Mouse (Mus musculus): ENCODE data around the gene Fam196b.
A peak's percentile ranks its signal among the peaks of the same experiment; 100 is the strongest.

Fam196b gene

DNA sequence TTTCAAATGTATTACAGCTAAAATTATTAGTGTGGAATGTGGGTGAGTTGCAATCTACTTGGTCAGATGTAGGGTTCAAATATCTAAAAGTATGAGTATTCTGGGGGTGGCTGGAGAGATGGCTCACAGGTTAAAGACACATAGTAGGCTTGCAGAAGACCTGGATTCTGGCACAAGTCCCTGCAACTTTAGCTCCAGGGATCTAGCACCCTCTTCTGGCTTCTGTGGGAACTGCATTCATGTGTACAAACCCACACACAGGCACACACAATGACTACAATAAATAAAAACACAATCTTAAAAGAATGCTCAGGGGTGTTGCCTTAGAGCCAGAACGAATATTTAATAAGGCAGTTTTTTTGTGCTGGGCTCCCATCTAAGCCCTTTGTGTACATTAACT is 23.3 kb downstream of the Fam196b start:
- DNase-seq, result no peak

DNA sequence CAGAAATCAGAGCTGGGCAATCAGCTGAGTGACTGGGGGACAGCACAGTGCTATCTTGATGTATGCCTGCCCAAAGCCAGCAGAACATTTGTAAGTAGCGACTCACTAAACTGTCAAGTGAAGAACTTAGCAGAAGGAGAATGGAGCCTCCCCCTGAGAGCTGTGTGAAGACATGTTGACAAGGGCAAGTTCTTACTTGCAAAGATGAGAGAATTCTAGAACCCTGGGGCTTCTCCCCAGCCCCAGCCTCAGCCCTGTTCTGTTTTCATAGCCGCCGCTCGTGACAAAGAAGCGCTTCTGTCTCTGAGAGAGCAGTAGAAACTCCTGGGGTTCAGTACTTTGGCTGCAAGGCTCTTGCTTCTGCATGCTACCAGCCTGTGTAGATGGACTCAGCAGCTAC is 25.1 kb downstream of the Fam196b start:
- no peak for DNase-seq

DNA sequence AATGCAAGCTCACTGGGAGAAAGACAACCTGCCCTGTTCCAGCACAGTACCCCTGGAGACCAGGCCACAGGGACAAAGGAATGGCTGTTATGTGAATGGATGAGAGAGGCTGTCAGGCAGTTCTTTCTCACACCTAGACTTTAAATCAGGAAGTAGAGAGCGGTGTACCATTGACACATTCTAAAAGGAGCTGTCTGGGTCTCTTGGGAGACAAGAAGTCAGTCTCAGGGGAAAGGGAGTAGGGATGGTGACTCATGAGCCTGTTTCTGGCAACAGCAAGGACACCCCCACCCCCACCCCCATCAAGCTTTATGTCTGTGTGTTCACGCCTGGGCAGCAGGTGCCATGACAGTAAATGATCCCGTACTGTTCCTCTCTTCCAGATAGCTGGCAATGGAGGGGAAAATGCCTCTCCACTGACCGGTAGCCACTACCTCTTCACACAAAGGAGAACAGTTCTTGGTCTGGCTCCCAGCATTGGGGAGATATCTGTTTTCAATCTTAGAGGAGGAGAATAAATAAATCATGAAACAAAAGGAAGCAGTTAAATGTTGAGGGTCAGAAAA is 29.2 kb downstream of the Fam196b start:
- DNase-seq, result no peak

DNA sequence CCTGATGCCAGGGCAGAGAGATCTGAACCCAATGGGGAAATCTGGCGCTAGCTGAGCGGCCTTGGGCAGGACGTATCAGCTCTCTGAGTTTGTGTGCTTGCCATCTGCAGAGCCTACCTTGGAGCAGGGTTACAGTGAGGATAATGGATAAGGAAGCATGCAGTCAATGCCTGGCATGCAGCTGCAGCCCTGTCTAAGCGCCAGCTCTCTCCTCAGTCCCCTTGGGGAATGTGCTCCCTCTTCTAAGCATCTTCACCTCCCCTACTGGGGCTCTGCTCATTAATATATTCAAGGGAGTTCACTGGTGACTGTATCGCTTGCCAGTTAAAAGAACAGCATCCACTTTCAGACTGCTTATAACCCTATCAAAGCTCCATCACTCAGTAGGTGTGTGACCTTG is 29.7 kb downstream of the Fam196b start:
- DNase-seq, result no peak

DNA sequence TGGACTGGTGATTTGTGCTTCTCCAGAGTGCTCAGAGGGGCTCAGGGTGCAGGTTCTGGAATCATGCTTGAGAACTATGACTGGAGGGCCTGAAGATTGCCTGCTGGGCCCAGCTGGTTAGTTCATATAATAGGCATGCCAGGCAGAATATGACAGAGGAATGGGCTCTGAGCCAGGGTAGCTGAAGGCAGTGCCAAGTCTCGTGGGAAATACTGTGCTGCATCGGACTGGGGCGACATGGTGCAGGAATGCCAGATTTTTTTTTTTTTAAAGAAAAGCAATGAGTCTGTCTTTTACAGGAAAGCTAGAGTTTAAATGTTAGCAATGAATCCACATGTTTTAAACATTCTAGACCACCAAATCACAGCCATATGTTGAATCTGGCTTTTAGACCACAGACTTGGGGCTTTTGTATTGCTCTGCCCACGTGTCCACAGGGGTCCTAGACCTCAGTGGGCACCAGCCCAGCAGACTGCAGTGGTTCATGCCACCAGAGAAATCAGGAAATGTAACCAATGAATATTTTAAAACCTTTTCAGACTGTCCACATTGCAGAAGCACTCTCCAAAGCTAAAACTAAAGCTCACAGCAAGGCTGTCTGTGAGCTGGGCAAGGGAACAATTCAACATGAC is 33.8 kb downstream of the Fam196b start:
- DNase-seq, result peak; percentile 17

DNA sequence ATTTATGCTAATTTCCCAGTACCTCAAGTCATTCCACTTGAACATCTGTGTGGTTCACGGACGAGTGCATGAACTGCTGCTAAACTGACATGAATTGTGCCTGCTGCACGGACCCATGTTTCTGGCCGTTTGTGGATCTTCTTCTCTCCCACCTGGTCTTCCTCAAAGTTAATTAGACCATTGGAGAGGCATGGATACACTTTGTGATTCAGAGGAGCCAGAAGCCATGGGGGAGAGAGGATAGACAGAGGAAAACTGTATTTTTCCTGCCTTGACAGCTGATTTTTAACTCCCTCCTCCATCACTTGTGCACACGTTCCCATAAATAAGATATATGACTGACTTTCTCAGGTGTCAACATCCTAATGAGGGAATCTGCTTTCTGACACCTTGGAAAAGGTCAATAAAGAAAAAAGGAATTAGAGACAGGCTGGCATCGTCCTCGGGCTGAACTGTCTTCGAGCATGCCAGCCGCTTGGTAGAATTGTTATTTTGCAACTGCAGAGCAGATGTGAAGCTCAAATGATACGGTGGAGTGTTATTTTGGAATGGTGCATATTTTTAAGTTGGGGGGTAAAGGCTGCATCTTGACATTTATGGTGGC is 34.9 kb downstream of the Fam196b start:
- DNase-seq, result no peak

DNA sequence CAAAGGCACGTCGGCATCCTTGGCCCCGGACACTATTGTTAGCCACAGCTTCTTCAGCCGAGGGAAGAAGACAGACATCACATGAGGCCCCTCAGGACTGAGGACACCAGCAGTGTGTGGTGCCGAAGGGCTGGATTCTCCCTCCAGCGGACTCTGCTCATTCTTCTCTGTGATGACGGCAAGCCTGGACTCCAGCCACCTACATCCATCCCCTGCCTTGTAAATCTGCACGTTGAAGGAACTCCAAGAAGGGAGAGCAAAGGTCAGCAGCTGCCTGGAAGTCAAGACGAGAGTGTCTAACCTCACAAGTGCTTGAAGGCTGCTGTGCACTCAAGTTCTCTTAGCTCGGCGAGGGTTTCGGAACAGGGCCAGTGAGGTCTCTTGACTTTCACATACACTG is 40.8 kb downstream of the Fam196b start:
- DNase-seq, result no peak

DNA sequence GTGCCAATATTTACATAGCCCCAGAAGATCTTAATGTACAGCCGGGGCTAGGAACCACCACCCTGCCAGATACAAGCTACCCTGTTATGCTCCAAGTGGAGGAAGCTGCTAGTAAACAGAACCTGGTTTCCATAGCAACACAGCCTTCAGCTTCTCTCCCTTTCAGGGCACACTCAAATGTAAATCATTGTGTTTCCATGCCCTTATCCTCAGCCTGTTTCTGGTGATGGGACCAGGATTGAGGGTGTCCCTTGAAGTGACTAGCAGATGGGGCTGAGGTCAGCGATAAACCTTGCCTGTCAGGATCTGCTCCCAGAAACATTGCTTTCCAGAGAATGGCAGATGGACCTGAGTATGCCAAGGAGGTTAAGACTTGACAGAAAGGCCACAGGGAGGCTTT is 41.5 kb downstream of the Fam196b start:
- DNase-seq, result no peak

DNA sequence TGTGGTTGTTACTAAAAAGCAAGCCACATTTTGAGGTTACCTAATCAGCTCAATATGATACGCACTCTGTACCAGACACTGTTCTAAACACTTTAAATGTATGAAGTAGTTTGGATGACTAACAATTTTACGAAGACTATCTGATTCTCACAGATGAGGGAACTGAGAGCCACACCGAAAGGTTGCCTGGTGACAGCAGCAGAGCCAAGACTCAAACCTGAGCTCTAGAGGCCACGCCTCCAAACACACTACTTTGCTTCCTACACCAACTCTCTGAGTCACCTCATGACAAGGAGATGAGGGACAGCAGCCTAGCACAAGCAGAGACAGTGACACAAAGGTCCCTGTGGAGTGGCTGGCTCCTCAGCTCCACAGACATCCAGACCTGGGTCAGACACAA is 57.6 kb downstream of the Fam196b start:
- no peak for DNase-seq

DNA sequence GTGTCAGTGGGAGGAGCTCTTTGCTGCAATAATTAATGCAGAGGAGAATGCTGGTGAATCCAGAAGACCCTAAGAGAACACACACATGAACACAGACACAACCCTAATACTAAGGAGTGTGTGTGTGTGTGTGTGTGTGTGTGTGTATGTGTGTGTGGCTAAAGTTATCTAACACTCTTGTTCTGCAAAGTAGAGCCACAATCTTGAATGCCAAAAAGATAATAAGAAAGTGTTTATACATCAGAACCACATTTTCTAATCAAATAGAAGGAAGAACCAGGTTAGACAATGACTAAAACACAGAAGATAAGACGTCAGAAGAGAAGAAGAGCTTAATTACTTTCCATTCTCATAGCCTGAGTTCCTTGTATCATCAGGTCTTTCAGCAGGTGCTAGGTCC is 60.9 kb downstream of the Fam196b start:
- no peak for DNase-seq

DNA sequence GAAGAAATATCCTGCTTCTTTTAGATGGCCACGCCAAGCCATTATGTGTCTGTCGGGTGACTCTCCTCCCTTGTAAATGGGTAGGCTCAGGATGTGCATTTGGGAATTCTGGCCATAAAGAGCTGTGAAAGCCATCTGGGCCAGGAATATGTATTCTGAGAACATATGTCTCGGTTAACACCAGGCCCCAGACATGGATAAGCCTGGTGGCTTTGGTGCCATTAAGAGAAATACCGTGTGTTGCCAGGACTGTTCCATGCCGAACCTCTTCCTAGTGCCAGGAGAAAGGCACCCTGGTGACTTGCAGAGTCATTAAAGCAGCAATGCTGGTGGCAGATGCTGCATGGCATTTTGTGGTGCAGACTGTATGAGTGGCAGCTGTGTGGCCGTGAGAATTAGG is 63.0 kb downstream of the Fam196b start:
- DNase-seq, result no peak

DNA sequence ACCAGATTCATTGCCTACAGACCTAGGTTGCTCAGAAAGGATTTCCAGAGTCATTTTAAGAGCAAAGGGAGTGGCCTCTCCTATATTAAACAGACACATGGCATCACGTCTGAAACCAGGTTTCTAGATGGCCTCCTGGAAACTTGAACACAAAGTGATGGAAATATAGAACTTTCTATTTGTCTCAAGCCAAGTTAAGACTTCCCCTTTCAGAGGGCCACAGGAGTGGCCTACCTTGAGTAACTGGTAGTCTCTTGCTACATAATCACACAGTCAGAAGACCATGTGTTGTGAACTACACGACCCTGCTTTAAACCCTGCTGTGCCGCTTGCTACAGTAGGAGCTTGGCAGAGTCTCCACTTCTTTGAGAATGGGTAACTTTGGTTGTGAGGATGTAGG is 68.9 kb downstream of the Fam196b start:
- DNase-seq, result no peak

DNA sequence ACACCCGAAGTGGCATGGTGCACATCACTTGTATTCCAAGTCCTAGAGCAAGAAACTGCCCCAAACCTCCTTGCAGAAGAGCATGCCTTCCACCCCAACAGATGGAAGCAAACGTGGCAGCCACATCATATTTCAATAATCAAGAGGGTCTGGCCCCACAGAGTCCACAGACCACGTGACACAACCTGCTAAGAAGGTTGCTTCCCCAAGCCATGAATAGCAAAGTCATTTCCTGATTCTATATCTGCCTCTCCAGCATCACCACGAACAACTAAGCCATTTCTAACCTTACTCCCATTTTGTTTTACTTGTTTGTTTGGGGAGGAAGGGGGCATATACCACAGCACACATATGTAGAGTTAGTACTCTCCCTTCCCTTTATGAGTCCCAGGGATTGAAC is 69.6 kb downstream of the Fam196b start:
- DNase-seq, result no peak

DNA sequence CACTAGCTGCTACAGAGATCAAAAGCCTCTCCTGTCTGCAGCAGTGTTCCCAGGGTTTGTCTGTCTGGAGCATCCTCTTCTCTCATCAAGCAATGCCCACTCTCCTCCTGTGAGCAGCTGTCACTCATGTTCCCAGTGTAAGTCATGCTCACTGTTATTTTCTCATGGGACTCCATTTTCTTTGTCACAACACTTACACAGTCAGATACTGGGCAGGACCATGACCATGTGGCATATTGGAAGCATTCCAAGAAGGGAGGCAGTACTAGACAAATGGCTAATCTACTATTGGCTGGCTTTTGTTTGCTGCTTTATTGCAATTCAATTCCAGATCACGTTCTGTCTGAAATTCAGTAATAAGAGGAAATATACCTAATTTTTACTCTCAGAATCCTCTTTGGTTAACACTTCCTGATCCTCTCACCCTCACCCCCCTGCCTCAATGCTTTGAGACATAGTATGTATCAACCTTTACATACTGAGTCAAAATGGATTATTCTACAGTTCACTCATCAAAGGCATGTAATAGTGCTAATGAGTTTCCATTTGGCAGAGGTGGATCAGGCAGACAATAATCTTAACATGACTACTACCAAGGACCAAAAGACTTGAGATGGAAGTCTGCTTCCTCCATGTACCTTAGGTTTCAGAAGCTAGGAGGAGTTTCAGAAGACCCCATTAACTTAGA is 70.5 kb downstream of the Fam196b start:
- no peak for DNase-seq

DNA sequence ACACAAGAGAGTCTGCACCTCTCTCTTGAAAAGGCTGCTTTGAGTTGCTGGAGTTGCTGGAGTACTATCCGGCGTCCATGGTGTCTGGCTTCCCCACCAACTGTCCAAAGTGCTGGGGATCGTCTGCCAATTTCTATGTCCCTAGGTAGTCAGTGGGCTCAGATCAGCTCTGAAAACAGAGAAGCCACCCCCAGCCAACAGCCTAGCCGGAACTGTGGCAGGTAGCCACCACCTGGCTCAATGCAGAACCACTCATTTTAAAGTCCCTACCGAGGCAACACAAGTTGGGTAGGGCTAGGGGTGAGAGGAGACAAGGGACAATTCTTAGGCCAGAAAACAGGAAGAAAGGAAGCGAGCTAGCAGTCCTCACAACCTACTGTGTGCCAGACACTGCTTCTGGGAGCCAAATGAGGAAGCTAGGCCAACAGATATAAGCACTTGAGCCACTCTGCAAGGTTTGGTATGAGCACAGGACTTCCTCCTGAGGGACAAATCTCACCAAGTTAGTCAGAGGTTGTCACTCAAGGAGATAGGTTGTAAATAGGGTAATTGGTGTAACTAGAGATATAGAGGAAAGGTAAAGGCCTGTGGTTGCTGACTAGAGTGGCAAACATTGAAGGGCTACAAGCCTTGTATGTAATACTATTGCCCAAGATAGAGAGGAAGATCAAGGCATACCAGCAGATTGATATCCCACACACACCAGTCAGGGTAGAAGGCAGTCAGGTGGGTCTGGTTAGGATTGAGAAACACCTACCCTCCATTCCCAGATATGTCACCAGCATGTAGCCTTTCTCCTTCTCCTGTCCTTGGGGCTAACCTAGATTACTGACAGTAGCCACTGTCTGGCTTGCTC is 74.9 kb downstream of the Fam196b start:
- peak; percentile 14 for DNase-seq

DNA sequence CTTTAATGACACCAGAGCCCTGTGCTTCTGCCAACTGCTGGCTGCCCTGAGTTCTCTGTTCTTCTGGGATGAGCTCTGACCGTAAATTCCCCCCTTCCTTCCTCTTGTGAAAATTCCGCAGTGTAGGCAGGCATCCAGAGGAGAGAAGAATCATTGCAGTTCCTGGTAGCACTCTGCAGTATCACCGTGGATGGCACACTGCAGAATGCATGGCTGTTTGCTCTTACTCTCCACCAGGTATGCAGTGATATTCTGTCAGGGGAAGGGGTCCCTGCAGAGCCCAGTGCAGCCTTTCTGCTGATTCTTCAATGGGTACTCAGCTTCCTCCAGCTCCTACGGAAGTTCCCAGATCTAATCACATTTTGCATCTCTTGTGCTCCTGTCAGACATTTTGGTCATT is 77.5 kb downstream of the Fam196b start:
- DNase-seq, result no peak

DNA sequence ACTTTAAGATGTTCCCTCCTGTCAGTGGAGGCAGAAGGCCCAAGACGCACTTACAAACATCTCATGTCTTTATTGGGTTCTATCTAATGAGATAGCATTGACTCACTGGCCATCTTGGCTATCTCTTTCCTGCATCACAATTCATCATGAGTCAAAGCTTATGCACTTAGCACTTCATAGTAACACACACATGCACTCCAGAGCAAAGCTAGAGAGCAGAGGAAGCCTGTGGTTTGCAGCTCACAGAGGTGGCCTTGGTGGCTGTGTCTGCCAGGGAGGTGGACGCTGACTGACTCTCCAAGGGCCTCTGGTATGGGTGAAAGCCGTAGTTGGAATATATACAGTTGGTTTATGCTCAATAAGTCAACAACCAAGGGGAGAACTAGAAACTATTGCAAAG is 81.2 kb downstream of the Fam196b start:
- no peak for DNase-seq

DNA sequence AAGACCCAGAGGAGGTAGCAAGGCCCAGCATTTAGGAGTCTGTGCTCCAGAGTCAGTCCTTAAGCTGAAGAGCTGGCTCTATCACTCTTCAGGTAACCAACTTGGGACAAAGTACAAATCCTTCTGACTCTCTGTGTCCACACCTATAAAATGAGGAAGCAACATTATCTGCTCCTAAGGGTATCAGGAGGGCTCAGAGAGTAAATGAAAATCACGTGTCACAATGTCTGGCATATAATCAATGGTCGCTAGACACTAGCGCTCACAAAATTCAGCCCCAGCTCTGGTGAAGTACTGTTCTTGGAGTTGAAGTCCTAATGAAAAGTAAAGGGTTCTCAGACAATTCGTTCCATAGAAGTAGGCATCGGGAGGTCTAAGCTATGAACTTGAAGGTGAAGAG is 83.0 kb downstream of the Fam196b start:
- DNase-seq, result no peak

DNA sequence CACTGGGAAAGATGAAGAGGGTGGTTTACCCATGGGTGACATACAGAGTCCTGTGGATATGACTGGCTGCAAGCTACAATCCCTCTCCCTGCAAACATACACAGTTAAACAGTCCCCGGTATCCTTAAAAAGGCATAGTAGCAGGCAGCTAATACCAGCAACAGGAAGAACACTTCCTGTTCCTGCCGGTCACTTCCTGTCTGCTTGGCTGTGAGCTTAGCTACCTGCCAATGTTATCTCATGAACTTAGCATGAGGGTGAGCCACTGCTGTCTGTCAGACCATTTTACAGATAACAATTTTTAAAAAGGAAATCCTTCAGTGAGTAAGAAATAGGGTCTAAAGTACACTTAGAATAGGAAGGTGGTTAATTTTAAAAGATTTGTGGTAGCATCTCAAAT is 83.9 kb downstream of the Fam196b start:
- no peak for DNase-seq

DNA sequence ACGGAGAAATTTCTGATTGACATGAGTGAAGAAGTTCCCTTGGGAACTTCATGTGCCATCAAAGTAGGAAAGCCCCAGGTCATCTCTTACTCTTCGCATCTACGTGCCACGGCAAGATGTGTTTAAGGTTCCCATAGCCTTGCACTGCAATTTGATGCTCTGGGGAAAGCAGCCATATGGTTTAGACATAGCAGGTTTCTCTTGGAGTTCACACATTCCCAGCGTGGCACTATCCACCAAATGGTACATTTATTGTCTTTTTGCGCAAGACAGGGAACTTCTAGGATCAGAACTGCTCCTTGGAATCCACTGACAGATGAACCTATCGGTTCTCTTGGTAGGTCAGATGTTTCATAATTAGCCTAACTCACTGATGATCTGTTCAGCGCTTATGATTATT is 86.7 kb downstream of the Fam196b start:
- no peak for DNase-seq

DNA sequence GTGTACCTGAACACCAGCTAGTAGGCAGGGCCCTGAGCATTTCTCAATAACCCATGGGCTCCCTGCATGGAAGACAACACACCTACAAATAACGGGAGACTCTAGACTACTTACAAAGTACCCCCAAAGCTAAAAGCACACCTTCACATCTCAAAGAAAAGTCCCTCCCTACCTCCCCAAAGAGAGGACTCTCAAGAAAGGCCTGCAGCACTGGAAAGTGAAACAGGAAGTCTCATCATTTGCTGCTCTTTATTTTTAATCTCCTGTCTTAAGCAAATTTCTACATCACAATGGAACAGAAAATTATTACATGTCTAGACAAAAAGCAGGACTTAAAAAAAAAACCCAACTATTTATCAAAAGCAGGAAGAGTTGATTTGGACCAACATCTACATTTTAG is 90.7 kb downstream of the Fam196b start:
- no peak for DNase-seq

DNA sequence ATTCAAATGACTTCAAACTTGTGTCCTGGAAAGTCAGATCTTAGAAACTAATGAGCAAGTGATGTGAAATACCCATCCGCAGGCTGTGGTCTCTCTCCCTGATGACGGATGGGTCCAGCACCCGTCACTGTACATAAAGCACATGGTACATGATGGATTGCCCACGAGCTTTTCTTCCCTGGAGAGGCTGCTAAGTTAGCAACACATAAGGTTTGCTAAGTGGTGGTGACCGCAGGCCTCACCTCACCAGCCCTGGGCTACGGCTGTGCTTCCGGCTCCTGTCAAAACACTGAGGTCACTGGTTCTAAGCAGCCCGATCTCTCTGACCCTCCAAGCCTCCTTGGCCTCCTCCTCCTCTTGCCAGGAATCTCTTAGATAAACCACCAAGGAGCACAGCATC is 91.7 kb downstream of the Fam196b start:
- DNase-seq, result no peak

DNA sequence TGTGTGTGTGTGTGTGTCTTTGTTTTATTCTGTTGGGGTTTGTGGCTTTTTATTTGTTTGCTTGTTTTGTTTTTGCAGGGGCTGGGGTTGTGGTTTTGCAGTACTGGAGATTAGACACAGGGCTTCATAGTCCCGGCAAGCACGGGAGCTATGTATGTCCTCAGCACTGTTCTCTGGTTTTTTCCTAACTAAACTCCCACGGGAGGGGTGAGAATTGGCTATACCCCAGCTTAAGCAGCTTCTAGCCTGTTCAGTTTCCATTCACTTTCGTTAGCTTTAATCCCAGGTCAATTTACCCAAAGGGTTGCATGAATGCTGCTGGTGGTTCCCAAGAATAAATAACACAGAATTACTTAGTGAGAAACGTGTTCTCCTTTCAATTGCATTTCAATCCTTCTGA is 92.2 kb downstream of the Fam196b start:
- no peak for DNase-seq

Data from lung, postnatal 36 days (tissue).